Mouse (Mus musculus): ENCODE data around the gene Prickle1. TPM values are rescaled to one million over a fixed set of nuclear protein-coding genes. Genes with fewer than 3 reads are reported as not detected.
A peak's percentile ranks its signal among the peaks of the same experiment; 100 is the strongest.

The Prickle1 gene
- total RNA-seq, 2 experiments from 2014 or later, result 1.4 to 4.7 TPM

DNA sequence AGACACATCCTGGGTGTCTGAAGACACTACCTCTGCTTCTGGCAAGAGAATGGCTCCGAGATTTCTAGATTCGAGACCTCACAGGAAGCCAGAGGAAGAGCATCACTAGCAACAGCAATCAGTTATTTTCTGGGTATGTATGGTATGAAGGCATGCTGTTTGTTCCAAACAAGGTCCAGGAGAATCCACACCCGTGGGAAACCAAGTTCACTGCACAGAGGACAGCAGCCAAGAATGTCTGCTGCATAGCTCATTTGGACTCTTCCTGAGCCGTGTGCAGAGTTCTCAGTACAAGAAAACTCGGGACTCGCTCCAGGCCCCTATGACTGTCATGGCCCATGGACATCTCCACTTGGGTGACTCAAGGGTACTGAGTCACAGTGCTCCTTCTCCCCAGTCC lies 34.2 kb downstream of the Prickle1 start:
- no peak; the same call in 1 of the 2 replicates for ATAC-seq (replicated peaks; ENCODE audit: low FRiP score, low TSS enrichment, poor library complexity, severe bottlenecking)

DNA sequence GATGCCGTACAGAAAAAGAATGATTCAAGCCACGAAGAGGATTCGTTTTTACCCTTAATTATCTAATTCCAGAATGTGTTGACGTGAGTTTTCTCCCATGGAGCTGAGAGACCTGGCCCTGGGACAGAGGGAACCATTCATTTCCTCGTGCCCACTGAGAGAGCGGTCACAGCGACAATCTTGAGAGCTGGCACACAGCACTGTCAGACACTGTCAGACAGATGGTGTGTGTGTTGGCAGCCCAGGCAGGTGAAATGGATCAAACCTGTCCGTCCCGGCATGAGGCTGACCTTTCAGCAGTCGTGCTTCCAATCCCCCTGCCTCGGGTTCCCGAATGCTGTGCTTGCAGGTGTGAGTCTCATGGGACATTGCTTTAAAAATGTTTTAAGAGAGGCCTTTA lies 37.3 kb downstream of the Prickle1 start:
- no peak for ATAC-seq (replicated peaks; ENCODE audit: low FRiP score, low TSS enrichment, poor library complexity, severe bottlenecking)

DNA sequence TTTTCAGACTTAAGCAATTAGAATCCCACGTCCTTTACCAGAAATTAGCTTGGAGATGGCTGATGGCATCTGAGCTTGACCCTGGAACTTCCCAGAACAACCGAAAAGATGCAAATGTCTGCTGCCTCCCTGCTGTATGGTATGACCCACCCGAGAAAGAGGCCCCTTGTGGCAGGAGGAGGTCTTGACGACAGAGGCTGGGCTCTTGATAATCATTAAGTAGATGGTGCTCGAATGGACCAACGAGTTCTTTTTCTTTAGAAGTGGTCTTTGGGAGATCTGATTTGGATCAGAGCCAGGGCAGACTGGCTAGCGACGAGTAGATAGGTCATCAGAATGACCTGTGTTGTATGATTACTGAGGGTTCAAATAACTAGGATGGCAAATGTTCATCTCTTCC lies 40.0 kb downstream of the Prickle1 start:
- peak; percentile 64; the same call in 1 of the 2 replicates for ATAC-seq (replicated peaks; ENCODE audit: low FRiP score, low TSS enrichment, poor library complexity, severe bottlenecking)

DNA sequence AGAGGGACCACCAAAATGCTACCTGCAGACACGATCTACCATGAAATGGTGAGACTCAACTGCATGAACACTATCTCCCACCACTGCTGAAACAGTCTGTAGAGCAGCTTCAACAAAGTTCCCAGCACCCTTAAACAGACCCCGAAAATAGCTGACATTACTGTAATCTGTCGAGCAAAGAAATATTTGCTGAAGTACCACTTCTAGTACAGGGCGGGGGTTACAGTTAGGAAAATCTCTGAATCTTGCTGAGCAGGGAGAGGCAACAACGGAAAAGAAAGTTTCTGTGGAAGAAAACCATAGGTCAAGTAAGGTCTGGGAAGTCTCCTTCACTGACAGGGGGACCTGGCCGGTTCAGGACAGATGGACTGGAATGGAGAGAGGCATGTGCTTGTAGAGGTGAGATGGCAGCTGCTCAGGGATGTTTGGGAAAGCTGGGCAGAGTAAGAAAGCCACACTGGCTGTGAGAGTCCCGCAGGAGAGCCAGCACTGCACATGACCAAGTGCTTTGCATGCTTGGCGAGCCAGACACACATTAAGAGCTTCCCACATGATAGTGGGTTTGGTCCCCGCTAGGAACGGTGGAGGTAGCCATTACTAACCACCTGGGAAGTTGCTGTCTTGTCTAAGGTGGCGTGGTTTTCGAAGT lies 41.4 kb downstream of the Prickle1 start:
- no peak for ATAC-seq (replicated peaks; ENCODE audit: low FRiP score, low TSS enrichment, poor library complexity, severe bottlenecking)

DNA sequence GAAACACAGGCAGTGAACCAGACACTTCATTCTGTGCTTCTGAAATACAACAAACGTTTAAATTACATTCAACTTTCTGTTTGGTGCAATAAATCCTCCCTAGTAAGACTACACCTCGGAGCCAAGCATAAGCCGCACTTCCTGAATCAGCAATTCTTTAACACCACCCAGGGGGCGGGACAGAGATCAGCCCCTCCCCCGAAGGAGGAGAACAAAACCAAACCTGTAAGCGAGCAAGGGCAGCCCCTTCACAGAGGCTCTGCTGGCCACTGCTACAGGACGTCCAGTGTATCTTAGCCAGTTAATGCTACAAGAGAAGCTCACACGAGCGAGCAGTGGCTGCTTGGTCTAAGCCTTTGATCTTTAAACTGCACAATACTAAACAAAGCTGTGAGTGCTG lies 43.5 kb downstream of the Prickle1 start:
- peak; percentile 98 for ATAC-seq (replicated peaks; ENCODE audit: low FRiP score, low TSS enrichment, poor library complexity, severe bottlenecking)

DNA sequence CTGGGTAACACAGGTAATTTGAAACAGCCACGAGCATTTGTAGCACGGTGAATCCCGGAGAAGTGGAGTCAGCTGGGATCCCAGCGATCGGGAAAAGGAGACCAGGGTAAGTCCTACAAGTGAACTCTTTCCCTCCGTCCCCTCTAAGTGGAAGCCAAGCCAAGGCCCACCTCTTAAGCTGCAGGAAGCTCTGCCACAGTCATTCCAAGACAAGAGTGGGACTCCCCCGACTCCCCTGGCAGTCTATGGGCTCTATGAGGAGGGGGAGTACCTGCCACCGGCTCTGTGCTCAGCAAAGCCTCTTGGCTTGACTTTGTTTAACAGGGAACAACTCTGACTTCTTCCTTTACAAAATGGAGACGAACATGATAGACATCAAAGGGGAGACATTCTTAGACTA lies 47.4 kb downstream of the Prickle1 start:
- ATAC-seq (replicated peaks; ENCODE audit: low FRiP score, low TSS enrichment, poor library complexity, severe bottlenecking), result no peak

DNA sequence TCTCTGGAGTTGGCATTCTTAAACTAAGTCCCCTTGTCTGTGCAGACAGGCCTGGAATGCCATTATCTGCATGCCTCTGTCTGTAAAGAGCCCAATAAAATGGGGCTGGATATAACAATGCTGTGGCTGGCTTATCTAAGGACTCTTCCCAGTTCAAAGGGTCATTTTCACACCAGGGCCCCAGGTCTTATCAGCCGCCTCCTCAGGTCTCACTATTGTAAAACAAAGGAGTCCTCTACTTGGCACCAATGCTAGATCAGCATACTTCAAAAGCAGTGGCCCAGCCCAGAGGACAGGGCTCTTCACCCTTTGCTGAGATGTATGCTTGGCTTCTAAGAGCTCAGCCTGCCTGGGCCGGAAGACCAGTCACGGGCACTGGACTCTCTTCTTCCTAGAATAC lies 56.3 kb downstream of the Prickle1 start:
- peak; percentile 67 for ATAC-seq (replicated peaks; ENCODE audit: low FRiP score, low TSS enrichment, poor library complexity, severe bottlenecking)

DNA sequence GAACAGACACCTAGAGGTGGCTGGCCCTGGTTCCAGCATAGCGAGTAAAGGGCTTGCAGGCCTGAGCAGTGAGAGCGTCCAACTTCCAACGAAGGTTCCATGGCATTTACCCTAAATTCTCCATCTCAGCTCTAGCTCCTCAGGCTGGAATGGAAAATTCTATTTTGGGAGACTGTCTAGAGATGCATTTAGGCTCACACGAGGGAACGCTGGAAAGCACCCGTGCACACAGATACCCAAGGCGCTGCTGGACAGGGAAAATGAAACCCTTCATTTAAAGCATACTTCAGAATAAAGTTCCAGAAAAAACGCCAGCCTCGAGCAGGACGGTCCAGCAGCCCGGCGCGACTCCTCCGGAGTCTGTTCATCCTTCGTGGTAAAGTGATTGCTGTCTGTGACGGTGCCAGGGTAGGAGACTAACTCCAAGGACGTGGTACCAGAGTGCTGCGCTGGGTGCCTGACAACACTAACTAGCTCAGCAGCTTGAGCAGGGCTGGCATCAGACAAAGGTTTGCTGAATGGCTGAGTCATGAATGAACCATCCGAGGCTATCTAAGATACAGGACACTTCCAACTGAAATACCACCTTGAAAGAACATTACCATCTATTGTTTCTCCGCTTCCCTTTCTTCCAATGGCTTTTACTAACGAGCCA lies 57.0 kb downstream of the Prickle1 start:
- peak; percentile 40; the same call in 1 of the 2 replicates for ATAC-seq (replicated peaks; ENCODE audit: low FRiP score, low TSS enrichment, poor library complexity, severe bottlenecking)

DNA sequence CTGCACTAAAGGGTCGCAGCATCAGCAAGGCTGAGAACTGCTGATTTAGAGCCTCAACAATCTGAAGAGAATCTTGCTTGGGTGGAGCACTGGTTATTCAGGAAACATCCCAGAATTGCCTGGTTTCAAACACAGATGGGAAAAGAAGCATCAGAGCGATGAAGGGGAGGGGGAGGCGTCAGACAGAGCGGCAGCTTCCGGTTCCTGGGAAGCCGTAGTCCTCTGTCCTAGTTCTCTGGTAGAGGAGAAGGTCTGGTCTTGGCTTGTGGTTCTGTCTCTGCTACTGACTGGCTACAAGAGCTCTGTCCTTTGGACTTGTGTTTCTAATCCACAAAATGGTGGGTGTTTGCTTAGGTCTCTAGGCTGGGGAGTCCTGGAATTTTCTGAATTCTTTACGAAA lies 57.9 kb downstream of the Prickle1 start:
- ATAC-seq (replicated peaks; ENCODE audit: low FRiP score, low TSS enrichment, poor library complexity, severe bottlenecking), result no peak

DNA sequence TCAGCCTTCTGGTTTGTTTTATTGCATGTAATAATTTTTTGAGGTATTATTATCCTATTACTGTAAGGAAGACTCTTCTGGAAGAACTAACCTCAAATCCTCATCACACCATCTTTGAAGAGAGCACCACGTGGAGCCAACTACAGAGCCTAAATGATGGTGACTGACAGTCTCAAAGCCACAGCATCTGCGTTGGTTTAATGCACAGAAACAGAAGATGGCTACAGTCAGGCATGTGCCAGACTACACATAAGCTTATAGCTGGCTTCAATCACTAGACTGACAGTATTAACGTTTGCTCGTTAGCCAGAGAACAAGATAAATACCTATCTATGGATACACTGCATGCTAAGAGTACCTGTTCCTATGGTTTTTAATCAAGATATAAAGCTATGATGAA lies 59.5 kb downstream of the Prickle1 start:
- ATAC-seq (replicated peaks; ENCODE audit: low FRiP score, low TSS enrichment, poor library complexity, severe bottlenecking), result no peak

DNA sequence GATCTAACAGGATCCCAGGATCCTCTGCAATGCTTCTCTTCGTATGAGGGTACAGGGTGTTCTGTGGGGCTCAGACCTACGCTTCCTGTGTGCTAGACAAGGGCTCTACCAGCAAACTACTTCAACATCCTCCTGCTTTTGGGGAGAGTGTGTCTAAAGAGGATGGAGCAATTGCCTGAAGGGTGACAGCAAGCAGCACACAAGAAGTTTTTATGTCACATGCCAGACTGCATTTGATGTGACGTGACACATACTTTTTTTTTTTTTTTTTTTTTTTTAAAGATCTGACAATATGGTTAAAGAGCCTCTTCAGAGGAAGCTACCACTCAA lies 65.0 kb downstream of the Prickle1 start:
- ATAC-seq (replicated peaks; ENCODE audit: low FRiP score, low TSS enrichment, poor library complexity, severe bottlenecking), result no peak

DNA sequence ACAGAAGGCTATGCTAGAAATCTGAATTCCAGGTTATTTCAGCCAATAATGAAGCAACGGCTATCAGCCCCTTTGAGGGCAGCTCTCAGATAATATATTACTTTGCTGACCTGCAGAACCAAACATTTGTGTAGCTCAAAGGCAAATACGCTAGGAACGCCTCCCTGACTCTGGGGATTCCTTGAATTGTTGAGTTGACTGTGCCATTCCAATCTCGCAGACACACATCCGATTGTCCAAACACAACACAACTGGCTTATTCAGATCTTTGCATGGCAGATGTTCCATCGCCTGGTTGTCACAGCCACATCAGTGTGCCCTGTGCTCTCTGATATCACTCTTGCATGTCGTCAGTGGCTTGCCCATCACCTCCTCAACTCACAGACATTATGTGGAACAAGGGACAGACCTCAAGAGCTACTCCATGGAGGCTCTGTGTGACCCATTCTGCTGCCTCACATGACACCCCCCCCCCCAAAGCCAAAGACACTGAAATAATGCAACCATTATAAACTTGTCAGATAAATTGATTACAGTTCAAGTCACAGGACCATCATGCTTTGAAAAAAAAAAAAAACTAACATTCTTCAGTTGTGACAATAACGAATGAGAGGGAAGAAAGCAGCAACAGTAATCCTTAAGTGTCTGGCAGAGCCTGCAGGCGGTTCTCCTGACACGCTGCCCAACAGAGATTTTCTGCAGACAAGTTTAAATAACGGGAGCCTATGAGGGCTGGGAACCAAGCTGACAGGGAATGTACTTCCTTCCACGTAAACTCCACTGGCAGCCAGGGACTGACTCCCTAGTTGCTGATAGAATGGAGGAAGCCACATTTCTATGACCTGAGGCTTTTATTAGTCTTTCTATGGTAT lies 65.6 kb downstream of the Prickle1 start:
- peak; percentile 64 for ATAC-seq (replicated peaks; ENCODE audit: low FRiP score, low TSS enrichment, poor library complexity, severe bottlenecking)

DNA sequence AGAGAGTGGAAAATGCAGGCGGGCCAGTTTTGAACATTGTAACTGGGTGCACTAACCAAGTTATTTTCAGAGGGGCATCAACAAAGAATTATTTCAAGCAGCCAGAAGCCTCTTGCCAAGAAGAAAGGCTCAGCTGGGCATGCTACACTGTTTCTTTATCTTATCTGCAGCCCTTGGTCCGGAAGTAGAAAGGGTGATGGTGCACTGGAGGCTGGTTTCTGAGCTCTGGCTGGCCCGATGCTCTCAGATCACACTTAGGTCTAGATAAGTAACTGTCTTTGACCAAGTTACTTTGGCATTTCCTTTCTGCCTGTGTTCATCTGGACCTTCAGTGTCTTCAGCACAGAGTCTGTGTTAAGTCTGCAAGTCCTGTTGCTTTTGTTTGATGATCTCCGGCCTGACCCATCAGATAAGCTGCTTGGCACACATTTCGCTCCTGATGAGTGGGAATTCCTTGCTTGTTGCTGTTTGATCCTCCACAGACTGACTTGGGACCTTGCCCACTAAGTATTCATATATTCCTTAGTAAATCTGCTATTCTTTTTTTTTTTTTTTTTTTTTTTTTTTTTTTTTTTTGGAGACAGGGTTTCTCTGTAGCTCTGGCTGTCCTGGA lies 70.3 kb downstream of the Prickle1 start:
- peak; percentile 81 for ATAC-seq (replicated peaks; ENCODE audit: low FRiP score, low TSS enrichment, poor library complexity, severe bottlenecking)

DNA sequence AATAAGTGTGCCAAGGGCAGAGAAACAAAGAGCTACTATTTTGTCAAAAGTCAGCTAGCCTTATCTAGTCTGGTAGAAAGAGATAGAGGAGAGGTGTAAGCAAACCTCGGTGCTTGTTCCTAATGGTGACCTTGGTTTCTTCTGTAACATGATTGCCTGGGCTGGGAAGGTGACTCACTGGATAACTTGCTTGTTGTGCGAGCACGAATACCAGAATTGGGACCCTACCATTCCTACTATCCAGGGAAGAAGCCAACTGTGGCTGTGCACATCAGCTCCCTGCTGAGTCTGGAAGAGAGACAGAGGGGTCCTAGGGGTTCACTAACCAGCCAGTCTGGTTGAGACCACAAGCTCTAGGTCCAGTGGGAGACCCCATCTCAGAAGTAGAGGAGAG lies 73.9 kb downstream of the Prickle1 start:
- 0 out of 2 replicates have a peak, but pooled peaks have one; percentile 14 for ATAC-seq (replicated peaks; ENCODE audit: low FRiP score, low TSS enrichment, poor library complexity, severe bottlenecking)

DNA sequence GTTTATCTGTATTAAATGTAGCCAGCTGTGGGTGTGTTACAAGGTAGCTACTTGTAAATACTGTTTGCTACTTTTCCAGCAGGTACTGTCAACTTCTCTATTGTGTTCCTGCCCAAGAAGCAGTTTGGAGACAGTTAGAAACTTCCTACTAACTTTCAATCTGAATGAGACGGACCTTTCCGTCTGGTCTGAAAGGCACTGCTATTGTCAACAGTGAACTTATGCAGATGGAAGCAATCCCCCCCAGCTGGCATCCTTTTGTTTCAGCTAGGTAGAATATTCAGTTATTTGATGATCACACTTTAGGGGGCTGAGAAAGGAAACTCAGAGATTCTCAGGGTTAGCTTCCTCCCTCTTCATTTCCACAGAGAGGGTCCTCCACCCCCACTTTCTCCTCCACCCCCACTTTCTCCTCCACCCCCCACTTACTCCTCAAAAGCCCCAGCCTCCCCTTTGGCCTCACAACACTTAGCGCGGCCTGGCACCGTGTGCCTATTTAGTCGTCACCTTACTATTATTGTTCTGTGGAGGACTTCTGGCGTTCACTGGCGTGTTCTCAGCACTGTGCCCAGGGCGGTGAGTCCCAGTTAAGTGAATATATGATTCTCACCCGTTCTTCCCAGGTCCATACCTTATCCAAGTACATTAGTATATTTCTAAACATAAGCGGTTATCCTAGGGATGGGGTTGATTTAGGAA lies 74.5 kb downstream of the Prickle1 start:
- no peak for ATAC-seq (replicated peaks; ENCODE audit: low FRiP score, low TSS enrichment, poor library complexity, severe bottlenecking)

DNA sequence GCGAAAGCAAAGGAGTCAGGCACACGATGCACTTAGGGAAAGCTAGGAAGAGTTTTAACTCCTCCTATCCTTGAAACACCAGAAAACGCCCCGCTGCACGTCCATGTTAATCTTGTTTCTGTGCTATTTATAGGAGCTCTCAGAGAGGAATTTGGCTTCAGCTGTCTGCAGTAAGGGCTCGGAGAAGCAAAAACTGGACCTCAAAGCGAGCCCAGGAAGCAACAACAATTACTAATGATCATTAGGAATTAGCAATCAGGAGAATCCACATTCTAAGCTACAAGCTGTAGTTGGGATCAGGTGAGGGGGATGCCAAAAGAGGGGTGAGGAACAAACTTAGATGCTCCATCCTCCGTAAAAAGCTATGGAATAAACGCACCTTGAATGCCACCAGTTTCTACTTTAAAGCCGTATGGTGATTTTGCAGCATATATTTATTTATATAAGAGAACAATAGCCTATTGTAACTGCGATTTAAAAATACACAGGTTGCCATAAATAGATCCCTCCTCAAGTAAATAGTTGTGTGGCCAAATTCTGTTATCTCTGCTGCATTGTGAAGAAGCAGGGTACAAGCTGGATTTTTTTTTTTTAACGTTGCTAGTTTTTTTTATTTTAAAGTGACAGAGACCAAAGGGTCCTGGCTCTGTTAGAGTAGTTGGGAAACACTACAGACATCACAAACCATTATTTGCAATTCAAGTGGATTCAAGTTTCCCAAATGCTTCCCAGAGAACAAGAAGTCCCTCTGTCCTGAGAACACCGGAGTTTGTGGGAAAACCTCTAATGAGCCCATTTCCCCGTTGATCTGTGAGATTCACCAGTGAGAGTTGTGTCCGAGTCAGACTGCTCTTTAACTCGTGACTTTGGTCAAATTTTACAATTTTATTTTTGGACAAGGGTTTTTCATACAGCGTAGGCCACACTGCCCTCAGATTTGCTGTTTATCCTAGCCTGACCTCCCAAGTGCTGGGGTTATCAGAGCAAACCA lies 75.6 kb downstream of the Prickle1 start:
- ATAC-seq (replicated peaks; ENCODE audit: low FRiP score, low TSS enrichment, poor library complexity, severe bottlenecking), result no peak

DNA sequence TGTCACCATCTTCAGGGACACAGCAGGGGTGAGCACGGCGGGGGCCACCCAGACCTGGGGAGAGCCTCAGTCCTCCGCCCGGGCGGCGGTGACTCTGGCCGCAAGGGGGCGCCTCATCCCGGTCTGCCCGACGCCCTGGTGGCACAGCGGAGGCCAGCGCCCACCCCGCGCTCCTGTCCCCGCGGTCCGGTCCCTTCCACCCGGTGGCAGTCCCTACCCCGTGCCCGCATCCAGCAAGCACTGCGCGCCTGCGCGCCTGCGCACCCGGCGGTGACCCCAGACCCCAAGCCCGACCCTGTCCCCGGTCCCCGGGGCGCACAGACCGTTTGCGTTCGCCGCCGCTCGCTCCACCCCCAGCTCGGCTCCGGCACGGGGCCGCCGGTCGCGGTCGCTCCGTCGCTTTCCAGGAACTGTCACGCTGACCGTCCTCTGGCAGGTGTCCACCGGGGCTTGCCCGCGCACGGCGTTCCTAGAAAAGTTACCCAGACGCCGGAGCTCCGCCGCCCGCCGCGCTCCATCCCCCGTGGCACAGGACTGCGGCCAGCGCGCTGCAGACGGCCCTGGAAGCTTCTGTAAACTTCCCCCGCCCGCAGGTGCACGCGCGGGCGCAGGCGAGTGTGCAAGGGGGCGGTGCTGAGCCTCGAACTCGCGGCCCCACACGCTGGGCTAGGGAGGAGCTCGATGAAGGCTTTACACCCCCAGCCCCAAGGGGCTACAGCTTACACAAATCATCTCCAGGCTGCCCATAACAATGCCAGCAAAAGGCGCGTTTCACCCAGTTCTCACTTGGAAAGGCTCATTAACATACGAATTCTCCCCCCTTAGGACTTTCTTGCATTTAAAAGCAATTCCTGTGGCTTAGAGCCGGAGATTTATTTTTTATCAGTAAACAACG lies 76.5 kb downstream of the Prickle1 start:
- ATAC-seq (replicated peaks; ENCODE audit: low FRiP score, low TSS enrichment, poor library complexity, severe bottlenecking), result peak; percentile 74
